Mouse (Mus musculus) G1E (cell line): ENCODE measurements around the gene Chrm3.

Experiments
- CTCF ChIP-seq: IDR thresholded peaks from 2 replicates; pipeline ENCODE4 v1.5.1; 2012; ENCODE audit warnings: low read depth, low read length, inconsistent platforms, mixed read lengths
- GATA1 ChIP-seq: IDR thresholded peaks from 2 replicates; pipeline ENCODE4 v1.6.1; 2012; ENCODE audit warnings: borderline replicate concordance, low read length, inconsistent platforms, mixed read lengths
- POLR2AphosphoS5 ChIP-seq: IDR thresholded peaks from 2 replicates; pipeline ENCODE4 v1.6.1; 2012; ENCODE audit warnings: low read depth, low read length, inconsistent platforms; ENCODE audit not compliant: insufficient replicate concordance
- TAL1 ChIP-seq: conservative IDR thresholded peaks from 2 replicates; pipeline ENCODE4 v1.6.1; 2012; ENCODE audit warnings: low read depth, low read length, inconsistent platforms, mixed read lengths

DNA sequence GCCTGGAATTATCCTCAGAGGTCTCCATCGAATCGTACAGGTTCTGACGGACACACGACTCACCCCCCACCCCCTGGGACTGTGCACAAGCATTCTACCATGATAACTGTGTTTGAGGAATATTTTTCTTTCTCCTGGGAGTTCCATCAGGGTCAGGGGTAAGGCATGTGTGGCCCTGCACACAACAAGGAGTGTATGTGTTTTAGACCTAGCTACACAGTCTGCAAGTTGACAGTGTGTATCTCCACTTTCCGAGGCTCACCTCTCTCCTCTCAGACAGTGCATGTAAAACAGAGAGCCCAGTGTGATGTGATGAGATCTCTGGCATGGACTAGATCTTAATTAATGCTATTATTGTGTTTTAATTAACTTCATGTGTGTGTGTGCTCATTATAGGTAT lies 472.4 kb downstream of the Chrm3 start:
- TF ChIP-seq TAL1 (no peak), GATA1 (no peak), CTCF (no peak), POLR2AphosphoS5 (no peak)
